Mouse (Mus musculus): ENCODE measurements at regions not wholly inside any gene's neighbourhood (a gene's known extent, or its start where the extent isn't known, plus 50 kb on each side); places are given as distances from the start of the nearest gene placed in this dataset.

Small RNA genes lying in the stretch of these regions (microRNA-seq; reads per million reads assigned to microRNA genes)
- gene Gm44358 = 0 reads per million in 2 experiments

All from adrenal gland, postnatal 14 days (tissue).